13 mouse cellular contexts compared by ENCODE assay signal in the genomic region with DNA sequence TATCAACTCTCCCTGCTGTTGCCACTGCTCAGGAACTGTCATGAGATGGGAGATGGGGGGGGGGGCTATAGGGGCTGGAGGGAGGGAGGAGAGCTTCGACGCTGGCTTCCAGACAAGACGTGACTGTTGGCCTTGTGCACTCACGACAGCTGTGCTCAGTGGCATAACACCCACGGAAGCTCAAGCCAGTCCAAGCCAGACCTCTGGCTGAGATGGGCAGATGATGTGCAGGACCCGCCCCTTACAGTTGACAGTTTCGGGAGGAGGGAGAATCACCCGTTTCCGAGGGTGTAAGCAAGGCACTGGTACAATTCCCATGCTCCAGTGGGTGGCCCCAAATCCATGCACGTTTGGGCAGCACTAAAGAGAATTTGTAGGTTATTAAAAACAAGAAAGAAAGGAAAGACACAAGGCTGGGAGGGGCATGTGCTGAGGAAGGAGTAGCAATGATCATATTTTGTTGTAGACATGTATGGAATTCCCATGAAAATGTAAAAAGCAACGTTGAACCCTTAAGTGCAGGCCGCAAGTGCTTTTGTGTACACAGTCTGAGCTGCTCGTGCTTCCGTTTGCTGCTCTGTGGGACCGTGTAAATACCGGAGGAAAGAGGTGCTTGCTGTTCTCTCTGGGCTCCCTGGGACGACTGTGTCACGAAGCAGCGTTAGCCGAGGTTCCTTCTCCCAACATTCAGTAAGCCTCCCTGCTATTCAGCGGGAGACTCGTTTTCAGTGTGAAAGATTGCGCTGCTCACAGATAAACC.
A peak's percentile ranks its signal among the peaks of the same experiment; 100 is the strongest.
DNase-seq lines count a peak whose midpoint lies in the region; ATAC-seq lines count a peak whose summit lies in the region.
"Had no signal": no experiment of that assay in that cellular context is flagged by ENCODE, and none has a peak within 500 bp of the region (broad histone marks: within the 10 kb centered on the region; RNA-seq: fewer than 3 reads in every experiment).

No protein-coding gene starts in this region.

- peak; percentile 70 for DNase-seq in left cerebral cortex, postnatal 4 days
- DNase-seq in left cerebral cortex, adult 9 months (ENCODE audit: low spot score in 2 of 2): no peak
- DNase-seq in intestine, embryonic 14.5 days (ENCODE audit: low spot score): no peak
- no peak for DNase-seq in ovary, postnatal 14 days (ENCODE audit: low spot score)
- DNase-seq in right cerebral cortex, postnatal 10 days (ENCODE audit: low spot score in 2 of 2): no peak
- DNase-seq: adrenal gland, adult 8-10 months; cerebellum, adult 11 months; gastrocnemius, adult 2 months; kidney, adult 11 months had no signal

- H3K36me3 ChIP-seq in intestine, embryonic 14.5 days (ENCODE audit: control insufficient read depth, insufficient read depth, low read length): no peaks in the 10 kb centered on the region
- H3K36me3 ChIP-seq in limb, embryonic 15.5 days: no peaks in the 10 kb centered on the region
- H3K36me3 ChIP-seq in midbrain, embryonic 16.5 days (ENCODE audit: control insufficient read depth, insufficient read depth, low read length): no peaks in the 10 kb centered on the region

- 0 out of 2 replicates have a peak, but pooled peaks cover 6% of the 10 kb centered on the region for H3K4me1 ChIP-seq in intestine, embryonic 14.5 days (replicated peaks; ENCODE audit: control insufficient read depth, insufficient read depth, low read length)
- H3K4me1 ChIP-seq in limb, embryonic 15.5 days: peaks cover 13% of the 10 kb centered on the region; the same call in 1 of the 2 replicates
- peaks cover 3% of the 10 kb centered on the region; the same call in 1 of the 2 replicates for H3K4me1 ChIP-seq in midbrain, embryonic 16.5 days (ENCODE audit: control insufficient read depth, insufficient read depth, low read length)

- no peaks in the 10 kb centered on the region for H3K27me3 ChIP-seq in intestine, embryonic 14.5 days (replicated peaks; ENCODE audit: control insufficient read depth, insufficient read depth, low read length)
- H3K27me3 ChIP-seq in limb, embryonic 15.5 days: no peaks in the 10 kb centered on the region
- no peaks in the 10 kb centered on the region for H3K27me3 ChIP-seq in midbrain, embryonic 16.5 days (ENCODE audit: control insufficient read depth, insufficient read depth, low read depth, low read length)
- H3K27me3 ChIP-seq: CH12.LX, Patski had no signal

- H3K27ac ChIP-seq in intestine, embryonic 14.5 days (ENCODE audit: low read depth): no peak overlapping the region; the same call in 1 of the 2 replicates
- H3K27ac ChIP-seq in limb, embryonic 15.5 days: peak overlapping the region; percentile 19; the same call in 1 of the 2 replicates
- no peak overlapping the region for H3K27ac ChIP-seq in midbrain, embryonic 16.5 days (ENCODE audit: low read length)
- H3K27ac ChIP-seq: gastrocnemius, adult 2 months had no signal

- intact Hi-C loops in left cerebral cortex, postnatal 4 days (cut with DNase I): loop anchor here (10.0 kb wide), 1 partner anchor 240 kb away; no protein-coding TSS in a partner anchor

- H3K9me3 ChIP-seq in intestine, embryonic 14.5 days (ENCODE audit: control insufficient read depth, low read length): no peaks in the 10 kb centered on the region
- H3K9me3 ChIP-seq in limb, embryonic 15.5 days: no peaks in the 10 kb centered on the region
- no peaks in the 10 kb centered on the region for H3K9me3 ChIP-seq in midbrain, embryonic 16.5 days (replicated peaks; ENCODE audit: control insufficient read depth, low read length, poor library complexity, severe bottlenecking)

- 0 out of 2 replicates have a peak overlapping the region, but pooled peaks have one; percentile 8 for H3K4me2 ChIP-seq in intestine, embryonic 14.5 days (ENCODE audit: low read length)
- no peak overlapping the region for H3K4me2 ChIP-seq in limb, embryonic 15.5 days
- H3K4me2 ChIP-seq in midbrain, embryonic 16.5 days (ENCODE audit: low read length): no peak overlapping the region

- 40% methylated on average over 23 of the region's 23 CpGs for WGBS in intestine, embryonic 14.5 days
- WGBS in limb, embryonic 15.5 days: 61% methylated on average over 23 of the region's 23 CpGs
- WGBS in midbrain, embryonic 16.5 days: 67% methylated on average over 23 of the region's 23 CpGs

- ATAC-seq in intestine, embryonic 14.5 days (replicated peaks; ENCODE audit: low FRiP score, low TSS enrichment, low read depth): no peak
- ATAC-seq in limb, embryonic 15.5 days (ENCODE audit: insufficient number of reproducible peaks, low FRiP score, low TSS enrichment, low read depth): no peak
- ATAC-seq in midbrain, embryonic 16.5 days: 0 out of 2 replicates have a peak, but pooled peaks have one; percentile 14
- ATAC-seq: Patski had no signal

- H3K4me3 ChIP-seq in intestine, embryonic 14.5 days (ENCODE audit: low read depth, low read length): no peak overlapping the region
- no peak overlapping the region for H3K4me3 ChIP-seq in limb, embryonic 15.5 days
- H3K4me3 ChIP-seq in midbrain, embryonic 16.5 days (ENCODE audit: low read depth, low read length): no peak overlapping the region
- H3K4me3 ChIP-seq: gastrocnemius, adult 2 months had no signal

- no peak overlapping the region for H3K9ac ChIP-seq in intestine, embryonic 14.5 days (ENCODE audit: low read length)
- H3K9ac ChIP-seq in limb, embryonic 15.5 days: no peak overlapping the region
- no peak overlapping the region for H3K9ac ChIP-seq in midbrain, embryonic 16.5 days (ENCODE audit: low read depth, low read length)
